Mouse (Mus musculus): ENCODE data around the gene Htr2b.

DNA sequence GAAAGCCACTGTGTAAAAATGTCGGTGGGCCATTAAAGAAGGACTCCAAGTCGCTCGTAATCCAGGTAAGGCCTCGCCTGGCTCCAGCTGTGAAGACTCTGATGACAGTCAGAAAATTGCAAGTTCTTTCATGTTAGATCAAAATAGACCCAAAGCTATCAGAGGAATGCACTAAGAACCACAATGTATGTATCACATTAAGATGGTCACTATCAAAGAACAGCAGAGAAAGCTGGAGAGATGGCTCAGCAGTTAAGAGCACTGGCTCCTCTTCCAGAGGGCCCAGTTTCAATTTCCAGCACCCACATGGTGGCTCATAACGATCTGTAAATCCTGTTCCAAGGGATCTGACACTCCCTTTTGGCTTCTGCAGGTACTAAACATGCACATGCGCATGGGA lies 48.3 kb upstream of the Htr2b start:
- no peak for TF ChIP-seq CTCF (IDR thresholded peaks at IDR 0.05)
- no peak for TF ChIP-seq EP300 (IDR thresholded peaks at IDR 0.05; ENCODE audit: insufficient read depth, low read depth, low read length)
